Mouse (Mus musculus) v-Abl transformed pro-B cells (cell line): ENCODE measurements at regions not wholly inside any gene's neighbourhood (a gene's known extent, or its start where the extent isn't known, plus 50 kb on each side); places are given as distances from the start of the nearest gene placed in this dataset.

ENCODE experiments used
- in situ Hi-C, 2 experiments: fragments of 400-800 bp; cut with MboI; formaldehyde crosslinking; loops; one replicate each; pipeline ENCODE4 v1.15.1; 2025; ENCODE audit not compliant: unreplicated experiment in 2 of 2

DNA sequence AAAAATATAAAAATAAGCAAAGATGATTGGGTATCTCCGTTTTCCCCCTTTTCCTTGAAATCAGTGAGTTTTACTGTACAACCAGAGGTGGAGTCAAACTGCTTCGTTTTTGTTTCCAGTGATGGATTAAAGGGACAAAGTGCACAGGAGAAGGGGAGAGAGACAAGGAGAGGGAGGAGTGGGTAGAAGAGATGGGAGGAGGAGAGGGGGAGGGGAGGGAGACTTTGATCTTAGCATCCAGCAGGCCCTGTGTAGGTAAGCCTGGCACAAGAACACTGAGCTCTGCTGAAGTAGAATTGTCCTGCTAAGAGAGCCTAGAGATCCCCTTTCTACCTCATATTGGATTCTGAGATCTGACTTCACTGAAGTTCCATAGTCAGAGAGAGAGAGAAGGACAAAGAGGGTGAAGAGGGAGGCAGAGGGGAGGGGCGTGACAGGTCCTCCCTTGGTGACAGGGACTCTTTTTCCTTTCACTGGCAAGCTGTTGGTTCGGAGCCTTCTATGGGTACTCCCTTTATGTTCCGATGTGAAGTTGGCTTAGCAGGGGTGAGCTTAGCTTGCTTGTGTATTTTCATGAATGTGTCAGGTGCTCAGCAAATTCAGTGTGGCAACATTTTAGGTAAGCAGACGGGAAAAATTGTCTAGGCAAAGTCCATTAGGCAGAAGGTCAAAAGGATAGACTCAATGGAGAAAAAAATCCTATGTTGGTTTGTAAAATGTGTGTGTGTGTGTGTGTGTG is 154.4 kb upstream of the Tnp1 start:
- in situ Hi-C loops = no loop called here

DNA sequence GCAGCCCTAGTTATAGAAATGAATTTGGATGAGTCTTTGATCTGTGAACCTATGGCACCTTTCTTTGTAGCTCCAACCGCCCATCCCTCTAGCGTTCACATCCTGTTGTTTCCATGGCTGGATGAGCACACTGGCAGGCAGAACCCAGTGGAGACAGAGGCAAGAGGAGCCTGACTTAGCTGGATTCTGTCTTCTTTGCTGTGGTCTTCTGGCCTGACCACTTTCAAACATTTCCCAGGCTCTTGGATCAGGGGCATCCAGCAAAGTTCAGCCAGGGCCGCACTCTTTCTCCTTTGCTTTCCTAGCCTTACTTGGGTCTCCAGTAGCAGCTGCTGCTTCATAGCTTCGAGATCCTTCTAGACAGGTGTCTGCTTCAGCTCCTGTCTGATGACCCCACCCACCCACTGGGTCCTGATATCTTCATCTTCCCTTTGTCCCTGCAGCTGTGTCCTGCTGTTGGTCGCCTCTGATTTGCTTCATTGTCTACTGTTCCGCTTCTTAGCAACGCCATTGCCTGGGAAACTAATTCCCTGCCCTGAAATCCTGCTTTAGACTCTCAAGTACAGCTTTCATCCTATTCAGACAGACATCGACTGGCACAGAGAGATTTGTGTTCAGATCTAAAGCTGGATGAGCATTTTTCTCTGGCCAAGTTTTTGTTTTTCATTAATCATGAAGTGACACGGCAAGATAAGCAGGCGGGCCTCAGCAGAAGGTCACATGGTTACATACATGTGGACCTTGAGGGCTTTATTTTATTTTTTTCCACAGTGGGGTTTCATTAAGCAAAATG is 153.6 kb upstream of the Tnp1 start:
- in situ Hi-C loops = no loop called here

DNA sequence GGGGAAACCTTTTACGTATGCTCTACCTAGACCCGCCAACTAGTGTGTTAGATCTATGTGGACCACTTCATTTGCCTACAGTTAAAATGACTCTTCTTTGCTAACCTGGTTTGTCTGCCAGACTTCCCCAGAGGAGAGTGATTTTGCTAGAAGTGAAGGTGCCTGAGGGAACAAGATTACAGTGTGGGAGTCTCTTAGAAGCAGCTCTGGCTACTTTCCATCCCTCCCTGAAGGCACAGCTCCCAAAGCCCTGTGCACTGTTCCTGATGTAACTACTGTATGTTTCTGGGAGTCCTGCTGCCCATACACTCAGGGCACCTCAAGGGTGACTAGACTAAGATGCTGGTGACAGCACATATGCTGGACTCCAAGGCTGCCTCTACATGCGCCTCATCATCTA is 144.5 kb upstream of the Tnp1 start:
- in situ Hi-C loops = no loop called here

DNA sequence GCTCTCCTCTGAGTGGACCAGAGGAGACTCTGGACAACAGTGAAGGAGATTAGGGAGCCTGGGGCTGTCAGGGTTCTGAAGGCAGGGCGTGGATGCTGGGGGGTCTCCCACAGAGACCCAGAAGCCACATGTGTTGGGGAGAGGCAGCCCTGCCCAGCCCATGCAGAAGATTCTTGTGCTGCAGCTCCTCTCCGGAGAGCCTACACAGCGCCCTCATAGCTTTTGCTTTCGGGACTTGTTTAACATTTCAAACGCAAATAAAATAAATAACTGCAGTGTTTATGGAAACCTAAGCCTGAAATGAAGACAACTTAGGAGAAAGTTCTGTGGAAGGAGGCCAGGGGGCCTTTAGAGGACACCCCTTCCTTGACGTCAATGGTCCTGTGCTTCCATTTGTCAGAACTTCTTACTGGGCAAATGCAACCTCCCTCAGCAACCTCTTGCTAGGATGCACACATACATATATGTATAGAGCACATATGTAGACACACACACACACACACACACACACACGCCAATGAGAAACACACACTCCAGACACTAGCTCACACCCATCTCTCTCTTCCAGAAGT is 143.8 kb upstream of the Tnp1 start:
- in situ Hi-C loops = no loop called here

DNA sequence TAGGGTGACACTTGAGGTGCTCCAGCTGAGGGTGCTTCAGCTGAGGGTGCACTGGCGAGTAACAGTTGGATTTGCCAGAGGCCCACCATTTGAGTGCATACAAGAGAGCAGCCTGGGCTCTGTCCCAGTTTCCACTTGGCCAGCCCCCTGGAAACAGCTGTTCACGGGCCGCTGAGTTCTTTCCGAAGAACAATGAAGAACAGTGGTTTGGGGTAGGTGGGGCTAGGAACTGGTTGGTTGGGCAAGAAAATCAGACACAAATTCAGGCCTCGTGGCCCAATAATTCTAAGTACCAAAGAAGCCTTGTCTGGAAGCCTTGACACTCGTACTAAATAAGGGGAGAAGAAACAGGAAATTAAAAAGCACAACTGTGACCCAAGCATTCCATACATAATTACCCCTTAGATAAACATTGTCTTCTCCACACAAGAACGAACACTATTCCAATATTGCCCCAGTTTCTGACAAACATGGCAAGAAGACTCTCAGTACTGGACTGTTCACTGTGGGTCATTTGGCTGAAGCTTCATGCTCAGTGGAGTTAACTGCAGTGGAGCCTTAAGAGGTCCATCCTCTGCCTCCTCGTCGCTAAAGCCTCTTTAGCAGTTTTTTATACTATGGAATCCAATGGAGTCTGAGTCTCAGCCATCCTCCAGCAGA is 137.9 kb upstream of the Tnp1 start:
- in situ Hi-C loops = no loop called here

DNA sequence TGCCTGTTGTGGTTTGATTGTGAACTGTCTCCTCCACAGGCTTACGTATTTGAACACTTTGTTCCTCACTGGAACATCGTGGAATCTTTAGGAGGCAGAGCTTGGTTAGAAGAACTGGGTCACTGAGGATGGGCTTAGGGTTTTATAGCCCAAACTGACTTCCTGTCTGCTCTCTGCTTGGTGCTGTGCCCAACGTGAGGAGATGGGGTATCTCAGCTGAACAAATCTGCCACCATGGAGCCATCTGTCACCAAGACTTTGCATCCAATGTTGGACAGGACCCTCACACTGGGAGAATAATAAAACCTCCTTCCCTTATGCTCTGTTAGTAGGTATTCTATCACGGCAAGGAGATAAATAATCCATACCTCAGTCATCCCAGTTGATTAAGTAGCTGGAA is 134.2 kb upstream of the Tnp1 start:
- in situ Hi-C loops = no loop called here

DNA sequence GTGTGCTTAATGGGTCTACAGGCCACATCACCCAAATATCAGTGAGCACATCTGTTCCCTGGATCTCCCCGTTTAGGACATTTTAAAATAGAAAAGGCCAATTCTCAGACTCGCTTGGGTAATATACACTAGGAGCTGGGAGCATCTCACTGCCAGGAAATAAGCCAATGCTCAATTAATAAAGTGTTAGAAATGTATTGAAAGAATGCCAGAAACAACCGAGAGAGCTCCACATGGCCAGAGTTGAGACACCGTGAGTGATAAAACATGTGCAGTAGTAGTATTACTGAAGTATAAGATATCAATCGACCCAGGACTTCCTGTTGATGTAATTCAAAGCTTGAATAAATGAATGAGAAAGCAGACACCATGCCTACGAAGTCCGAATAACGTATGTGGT is 127.1 kb upstream of the Tnp1 start:
- in situ Hi-C loops = no loop called here

DNA sequence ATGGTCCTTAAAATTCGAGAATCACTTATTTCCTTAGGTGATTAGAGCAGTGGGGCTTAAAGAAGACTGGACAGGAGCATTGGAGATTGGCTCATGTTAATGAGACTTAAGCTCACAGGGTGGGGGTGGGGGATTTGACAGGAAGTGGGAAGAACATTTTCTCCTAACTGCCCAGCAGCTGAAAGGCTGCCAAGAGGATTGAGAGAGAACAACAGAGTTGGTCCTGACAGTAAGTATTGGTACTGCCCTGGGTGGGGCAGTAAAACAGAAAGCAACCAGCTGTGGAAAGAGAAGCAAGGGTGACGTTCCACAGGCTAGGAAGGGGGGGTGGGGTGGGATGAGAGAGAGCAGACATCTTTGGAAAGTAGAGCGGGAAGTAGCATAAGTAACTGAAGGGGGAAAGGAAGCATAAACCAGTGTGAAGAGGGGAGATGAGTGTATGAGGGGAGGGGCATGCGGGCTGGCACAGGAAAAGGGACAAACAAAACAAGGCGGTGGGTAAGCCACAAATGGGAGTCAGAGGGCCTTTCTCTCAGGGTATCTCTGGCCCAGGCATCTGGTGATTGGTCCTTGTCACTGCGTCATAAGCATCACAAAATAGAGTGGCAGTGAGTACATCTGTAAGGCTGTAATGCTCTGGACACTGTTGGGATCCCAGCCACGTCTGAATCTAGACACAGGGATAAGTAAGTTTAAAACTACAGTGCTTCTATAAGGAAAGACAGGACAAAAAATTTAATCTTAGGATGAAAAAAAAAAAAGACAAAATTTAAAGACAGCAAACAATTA is 125.0 kb upstream of the Tnp1 start:
- in situ Hi-C loops = no loop called here

DNA sequence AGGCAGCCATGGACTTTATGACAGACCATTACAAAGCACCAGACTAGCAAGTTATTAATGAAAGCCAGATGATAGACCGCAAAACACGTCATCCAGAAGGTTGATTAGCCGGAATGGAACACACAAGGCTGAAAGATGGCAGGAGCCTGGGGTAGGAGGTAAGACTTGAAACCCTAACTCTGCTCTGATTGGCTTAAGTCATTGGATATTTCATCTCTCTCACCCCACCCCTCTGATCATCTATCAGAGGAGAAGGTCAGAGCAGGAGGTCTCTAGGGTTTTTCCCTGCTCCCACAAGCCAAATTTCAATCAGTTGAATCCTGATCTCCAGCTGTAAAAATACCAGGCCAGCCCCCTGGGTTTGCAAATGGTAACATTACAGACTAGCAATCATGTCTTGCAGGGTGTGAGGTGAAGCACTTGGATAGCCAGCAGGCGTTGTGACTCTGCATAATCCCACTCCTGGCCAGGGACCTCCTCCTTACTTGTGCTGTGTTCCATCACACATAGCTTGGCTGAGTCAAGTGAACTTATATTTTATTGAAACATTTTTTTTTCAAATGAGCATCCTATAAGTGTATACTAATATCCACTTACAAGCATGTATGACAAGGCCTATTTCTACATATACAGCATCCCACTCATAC is 114.6 kb upstream of the Tnp1 start:
- in situ Hi-C loops = no loop called here

DNA sequence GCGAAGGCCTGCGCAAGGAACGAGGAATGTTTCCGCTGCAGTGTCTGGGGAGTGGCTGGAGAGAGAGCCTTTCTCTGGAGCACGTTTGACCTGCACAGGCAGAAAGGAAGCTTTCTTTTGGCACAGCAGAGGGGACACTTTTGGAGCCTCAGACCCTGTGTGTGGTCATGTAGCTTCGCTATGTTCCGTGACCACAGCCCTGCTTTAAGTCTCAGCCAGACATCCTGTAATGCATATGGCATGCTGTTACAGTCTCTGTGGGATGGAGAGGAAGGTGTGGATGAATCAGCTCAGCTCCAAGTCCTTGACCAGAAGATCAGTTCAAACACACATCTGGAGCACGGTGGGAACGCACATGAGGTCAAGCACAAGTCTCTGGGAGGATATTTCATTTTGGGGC is 107.3 kb upstream of the Tnp1 start:
- in situ Hi-C loops = no loop called here

DNA sequence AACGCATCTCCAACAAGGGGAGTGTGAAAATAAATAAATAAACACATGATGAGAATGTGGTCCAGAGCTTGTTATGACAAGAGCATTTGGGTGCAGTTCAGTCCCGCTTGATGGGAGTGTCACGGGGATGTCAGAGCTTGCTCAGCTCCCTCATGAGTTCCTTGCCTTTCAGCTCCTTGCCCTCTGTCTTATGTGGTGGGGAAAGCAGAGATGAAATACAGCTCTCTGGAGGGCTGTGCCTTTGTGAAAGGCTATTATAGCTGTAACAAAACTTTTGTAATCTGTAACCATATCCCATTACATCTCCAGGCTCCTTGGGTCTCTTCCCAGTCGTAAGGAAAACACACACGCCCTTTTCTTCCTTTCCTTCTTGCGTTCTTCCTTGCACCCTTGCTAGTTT is 103.0 kb upstream of the Tnp1 start:
- in situ Hi-C loops = no loop called here

DNA sequence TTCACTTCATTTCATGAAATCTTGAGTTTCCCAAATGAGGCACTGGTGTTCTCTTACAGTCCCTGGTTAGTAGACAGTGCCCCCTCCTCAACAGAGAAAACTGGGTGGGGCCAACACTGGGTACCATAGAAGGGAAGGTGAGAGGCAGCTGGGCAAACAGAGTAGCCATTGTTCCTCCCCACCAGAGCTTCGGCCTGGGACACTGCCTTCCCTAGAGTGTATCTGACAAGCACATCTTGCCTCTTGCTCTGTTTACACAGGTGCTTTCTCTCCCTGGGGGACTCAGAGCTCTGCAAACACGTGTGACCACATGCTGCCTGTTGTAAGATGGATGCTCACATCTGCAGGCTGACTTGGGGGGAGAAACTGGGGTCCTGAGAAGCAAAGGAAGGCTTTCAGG is 100.8 kb upstream of the Tnp1 start:
- in situ Hi-C loops = no loop called here

DNA sequence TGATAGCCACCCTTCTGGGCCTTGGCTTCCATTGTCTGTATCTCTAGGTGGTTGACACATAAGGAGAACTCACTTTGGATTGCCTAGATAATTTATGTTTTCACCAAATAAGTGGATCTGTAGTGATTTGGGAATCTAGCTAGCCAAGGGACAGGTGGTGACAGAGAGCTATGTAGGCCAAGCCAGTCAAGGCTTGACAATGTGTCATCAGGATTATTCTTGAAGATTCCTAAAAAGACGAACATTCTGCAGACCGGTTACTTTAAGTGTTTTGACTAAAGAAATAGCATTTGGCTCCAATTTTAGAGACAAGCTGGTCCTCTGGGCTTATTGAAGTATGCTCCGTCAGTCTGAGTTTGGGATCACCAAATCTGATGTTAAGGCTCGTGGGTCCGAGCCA is 100.1 kb upstream of the Tnp1 start:
- in situ Hi-C loops = no loop called here

DNA sequence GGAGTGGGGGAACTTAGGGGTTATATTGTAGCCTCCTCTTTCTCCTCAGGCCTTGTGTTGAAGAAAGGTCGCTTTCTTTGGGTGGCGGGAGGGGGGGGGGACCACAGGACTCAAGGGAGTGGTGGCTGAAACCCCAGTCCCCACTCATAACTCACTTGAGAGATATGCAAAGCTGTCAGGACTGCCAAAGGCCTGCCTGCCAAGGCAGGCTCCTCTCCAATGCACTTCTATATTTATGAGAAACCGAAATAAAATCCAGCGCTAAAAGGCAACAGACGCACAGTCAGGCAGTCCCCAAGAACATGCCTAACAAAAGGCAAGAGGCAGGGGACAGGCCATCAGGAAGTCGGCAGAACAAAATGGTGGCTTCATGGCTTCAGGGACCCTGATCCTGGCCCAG is 97.4 kb upstream of the Tnp1 start:
- in situ Hi-C loops = no loop called here

DNA sequence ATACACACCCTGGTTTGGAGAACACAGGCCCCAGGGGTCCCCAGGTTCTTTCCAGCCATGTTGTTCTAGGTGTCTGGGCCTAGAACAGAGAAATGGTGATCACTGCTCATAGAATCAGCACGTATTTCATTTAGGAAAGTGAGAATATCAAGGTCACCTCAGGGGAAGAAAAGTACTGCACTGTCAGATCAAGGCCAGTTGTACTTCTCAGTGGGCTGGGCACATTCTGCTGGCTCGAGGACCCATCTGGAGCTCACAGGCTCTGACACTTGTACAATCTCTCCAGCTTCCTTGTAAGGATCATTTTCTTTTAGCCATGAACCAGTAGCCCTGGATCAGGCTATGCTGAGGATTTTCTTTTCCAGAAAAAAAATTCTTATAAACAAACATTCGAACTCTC is 97.0 kb upstream of the Tnp1 start:
- in situ Hi-C loops = no loop called here

DNA sequence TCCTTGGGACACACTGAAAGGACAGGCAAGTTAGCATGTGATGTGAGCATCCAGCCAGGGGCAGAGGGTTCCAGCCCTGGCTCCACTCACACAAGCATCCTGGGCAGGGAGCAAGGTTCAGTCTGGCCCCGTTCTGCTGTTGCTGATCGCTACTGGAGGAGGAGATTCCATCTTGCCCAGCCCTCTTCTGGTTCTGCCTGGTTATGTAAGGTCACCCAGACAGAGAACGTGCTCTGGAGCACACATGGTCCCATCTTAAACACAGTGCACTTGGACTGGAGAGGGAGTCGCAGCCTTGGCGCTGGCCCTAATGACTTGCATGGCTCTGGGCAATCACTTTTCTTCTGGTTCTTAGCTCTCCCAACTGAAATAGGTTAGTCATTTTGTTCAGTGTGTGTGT is 96.2 kb upstream of the Tnp1 start:
- in situ Hi-C loops = no loop called here

DNA sequence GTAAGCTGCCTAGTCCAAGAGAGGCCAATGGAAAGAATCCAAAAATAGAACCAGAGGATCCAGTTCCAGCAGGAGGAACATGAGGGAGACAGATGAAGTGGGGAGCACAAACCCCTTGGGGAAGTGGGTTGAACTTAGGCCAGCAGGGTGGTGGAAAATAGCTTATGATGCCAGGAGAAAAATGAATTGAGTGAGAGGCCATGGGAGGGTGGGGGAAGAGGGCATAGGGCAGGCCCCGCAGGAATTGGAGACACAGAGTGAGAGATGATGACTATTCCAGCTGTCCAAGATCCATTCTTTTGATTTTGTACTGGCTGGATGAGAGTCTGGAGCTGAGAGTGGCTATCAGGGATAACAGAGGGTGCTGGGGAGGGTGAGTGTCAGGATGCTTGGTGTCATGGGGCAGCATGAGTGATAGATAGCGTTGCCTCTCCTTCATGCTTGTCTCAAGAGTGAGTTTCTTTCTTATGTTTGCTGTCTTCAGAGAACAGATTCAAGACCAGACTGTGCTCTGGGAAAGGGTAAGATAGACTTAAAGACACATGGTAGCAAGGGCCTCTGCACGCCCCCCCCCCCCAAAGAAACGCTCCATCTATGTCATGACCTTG is 90.3 kb upstream of the Tnp1 start:
- in situ Hi-C loops = no loop called here

DNA sequence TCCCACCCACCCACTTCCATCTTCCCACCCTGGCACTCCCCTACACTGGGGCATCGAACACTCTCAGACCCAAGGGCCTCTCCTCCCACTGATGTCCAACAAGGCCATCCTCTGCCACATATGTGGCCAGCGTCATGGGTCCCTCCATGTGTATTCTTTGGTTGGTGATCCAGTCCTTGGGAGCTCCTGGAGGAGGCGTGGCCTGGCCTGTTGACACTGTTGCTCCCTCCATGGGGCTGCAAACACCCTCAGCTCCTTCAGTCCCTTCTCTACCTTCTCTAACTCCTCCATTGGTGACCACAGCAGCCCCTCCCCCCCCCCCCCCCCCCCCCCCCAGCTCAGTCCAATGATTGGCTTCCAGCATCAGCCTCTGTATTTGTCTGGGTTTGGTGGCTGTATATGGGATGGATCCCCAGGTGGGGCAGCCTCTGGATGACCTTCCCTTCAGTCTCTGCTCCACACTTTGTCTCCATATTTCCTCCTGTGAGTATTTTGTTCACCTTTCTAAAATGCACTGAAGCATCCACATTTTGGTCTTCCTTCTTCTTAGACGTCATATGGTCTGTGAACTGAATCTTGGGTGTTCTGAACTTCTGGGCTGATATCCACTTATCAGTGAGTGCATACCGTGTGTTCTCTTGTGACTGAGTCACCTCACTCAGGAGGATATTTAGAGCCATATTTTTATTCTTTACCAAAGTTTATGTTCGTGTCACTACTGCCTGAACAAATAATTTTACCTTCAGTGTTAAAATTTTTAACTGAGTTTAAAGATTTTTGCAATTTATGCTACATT is 82.1 kb upstream of the Tnp1 start:
- in situ Hi-C loops = no loop called here

DNA sequence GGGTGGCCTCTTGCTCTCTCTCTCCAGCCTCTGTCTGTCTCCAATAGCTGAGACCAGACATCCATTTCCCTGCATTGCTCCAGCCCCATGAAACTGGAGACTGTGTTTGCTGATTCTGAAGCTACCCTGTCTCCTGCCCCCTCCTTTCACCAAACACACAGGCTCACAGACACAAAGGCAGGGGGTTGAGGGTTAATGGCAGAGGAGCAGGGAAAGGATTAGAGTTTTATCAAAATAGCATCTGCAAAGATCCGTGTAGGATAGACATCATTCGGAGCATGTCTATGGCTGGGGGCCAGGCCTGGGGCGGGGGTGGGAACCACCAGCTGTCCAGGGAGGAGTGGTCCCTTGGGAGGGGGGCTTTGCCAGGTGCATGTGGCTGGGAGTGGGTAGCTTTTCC is 73.9 kb upstream of the Tnp1 start:
- in situ Hi-C loops = no loop called here
